Mouse (Mus musculus) ES-E14 (cell line): Measurements from ENCODE around the gene Gabarapl1. TPM values are rescaled to one million over a fixed set of nuclear protein-coding genes. Genes with fewer than 3 reads are reported as not detected.
"Not testable (repeated sequence)": the region's sequence is repeated elsewhere in the genome, so short reads cannot be mapped to it uniquely, and the experiment has no call there.

Experiments used
- DNase-seq: peaks from one replicate; pipeline ENCODE4 v3.0.0-alpha.2; 2013; ENCODE audit warnings: low read depth, low spot score
- H3K27ac ChIP-seq: 2 replicates; pipeline ENCODE4 v1.5.1; 2012; ENCODE audit warnings: low read depth, mild to moderate bottlenecking, low read length, moderate library complexity, mixed read lengths; ENCODE audit not compliant: poor library complexity, insufficient read depth, severe bottlenecking
- H3K36me3 ChIP-seq: 2 replicates; pipeline ENCODE4 v1.6.1; 2012; ENCODE audit warnings: mild to moderate bottlenecking, low read length, moderate library complexity, mixed read lengths; ENCODE audit not compliant: control insufficient read depth, poor library complexity, insufficient read depth, severe bottlenecking
- H3K4me1 ChIP-seq, 2 experiments: fragments of 150-350 bp in 1 of 2; sonication (generic) in 1 of 2; 2 replicates each; pipeline ENCODE4 v1.6.1; 2012; ENCODE audit warnings: low read length in 2 of 2, mild to moderate bottlenecking in 1 of 2, mixed read lengths in 1 of 2; ENCODE audit not compliant: control insufficient read depth in 2 of 2, insufficient read depth in 2 of 2, poor library complexity in 1 of 2
- H3K4me3 ChIP-seq, 2 experiments: fragments of 150-350 bp in 1 of 2; sonication (generic) in 1 of 2; 2 replicates each; pipeline ENCODE4 v1.5.1; 2012; ENCODE audit warnings: low read length in 2 of 2, low read depth in 1 of 2, mild to moderate bottlenecking in 1 of 2, mixed read lengths in 1 of 2; ENCODE audit not compliant: insufficient read depth in 1 of 2, poor library complexity in 1 of 2, severe bottlenecking in 1 of 2
- H3K9ac ChIP-seq: 2 replicates; pipeline ENCODE4 v1.6.1; 2012; ENCODE audit warnings: low read depth, mild to moderate bottlenecking, low read length, mixed read lengths; ENCODE audit not compliant: poor library complexity, insufficient read depth, severe bottlenecking
- H3K9me3 ChIP-seq: fragments of 150-350 bp; sonication (generic); 2 replicates; pipeline ENCODE4 v1.6.1; 2012; ENCODE audit warnings: low read depth, mild to moderate bottlenecking, low read length; ENCODE audit not compliant: control insufficient read depth, insufficient read depth
- CHD2 ChIP-seq: IDR thresholded peaks from 2 replicates; pipeline ENCODE4 v1.6.1; 2014; ENCODE audit warnings: mild to moderate bottlenecking, low read depth, low read length, inconsistent platforms
- HCFC1 ChIP-seq: IDR thresholded peaks from 2 replicates; pipeline ENCODE4 v1.6.1; 2012; ENCODE audit warnings: low read length, inconsistent platforms, borderline replicate concordance; ENCODE audit not compliant: insufficient read depth
- MAFK ChIP-seq: IDR thresholded peaks from 2 replicates; pipeline ENCODE4 v1.6.1; 2014; ENCODE audit warnings: mild to moderate bottlenecking, low read depth, low read length, inconsistent platforms; ENCODE audit not compliant: insufficient read depth
- ZC3H11A ChIP-seq: IDR thresholded peaks from 2 replicates; pipeline ENCODE4 v1.6.1; 2012; ENCODE audit warnings: low read depth, mild to moderate bottlenecking, inconsistent platforms, low read length, borderline replicate concordance
- ZNF384 ChIP-seq: IDR thresholded peaks from 2 replicates; pipeline ENCODE4 v1.6.1; 2012; ENCODE audit warnings: low read depth, low read length, inconsistent platforms
- in situ Hi-C, 2 experiments: fragments of 600-800 bp; cut with MboI; formaldehyde crosslinking; loops; one replicate each; pipeline ENCODE4 v1.15.1; 2025; ENCODE audit warnings: low sequenced_read_pairs in 2 of 2, inconsistent platforms in 1 of 2; ENCODE audit not compliant: unreplicated experiment in 2 of 2
- total RNA-seq: library from RNA; depleted of rRNA; stranded (reverse); fragments of 300-350 nt; gene quantifications from 2 replicates; pipeline ENCODE4 v1.2.3, GENCODE M21; 2012; rRNA removed

Gene Gabarapl1
- total RNA-seq = 14.7 and 25.6 TPM in 2 replicates

GRCm38 (mm10) chr6:129532942-129533860, at the start of gene Gabarapl1:
Gene Gabarapl1 (plus strand): TSS chr6:129533160.
- Histone ChIP-seq H3K36me3 (no peaks in the 10 kb centered on the region), H3K4me1 (peaks cover 0 to 3% of the 10 kb centered on the region in 2 experiments; a peak in 1 of 4 replicates), H3K27ac (no peak within 1 kb of the TSS), H3K4me3 (peak within 1 kb of the TSS; percentile 88 to 95), H3K9ac (peak within 1 kb of the TSS; percentile 74), H3K9me3 (no peaks in the 10 kb centered on the region)
- DNase-seq = peak; percentile 61
- TF ChIP-seq HCFC1 (no peak), MAFK (peak; percentile 47; the same call in 1 of the 2 replicates)
- in situ Hi-C loops = no loop called here

- Histone ChIP-seq H3K9ac (no peak overlapping the region), H3K4me3 (no peak overlapping the region), H3K27ac (no peak overlapping the region), H3K4me1 (no peaks in the 10 kb centered on the region), H3K9me3 (no peaks in the 10 kb centered on the region), H3K36me3 (no peaks in the 10 kb centered on the region)
- in situ Hi-C loops = no loop called here
- DNase-seq = no peak
- no peak for TF ChIP-seq ZNF384
- TF ChIP-seq CHD2 = no peak
- no peak for TF ChIP-seq MAFK
- TF ChIP-seq ZC3H11A = no peak
- no peak for TF ChIP-seq HCFC1
Measured at GRCm38 (mm10) chr6:129494924-129495323, 38.0 kb upstream of the Gabarapl1 start.

GRCm38 (mm10) chr6:129497345-129498218, 35.4 kb upstream of the Gabarapl1 start:
- H3K27ac ChIP-seq = no peak overlapping the region
- H3K9ac ChIP-seq = no peak overlapping the region
- no peaks in the 10 kb centered on the region for H3K9me3 ChIP-seq
- no peaks in the 10 kb centered on the region for H3K36me3 ChIP-seq
- no peaks in the 10 kb centered on the region for H3K4me1 ChIP-seq
- in situ Hi-C loops = no loop called here
- H3K4me3 ChIP-seq = no peak overlapping the region
- TF ChIP-seq ZNF384 (no peak), MAFK (no peak), HCFC1 (no peak), ZC3H11A (no peak), CHD2 (no peak)
- DNase-seq = no peak

GRCm38 (mm10) chr6:129499516-129499915, 33.4 kb upstream of the Gabarapl1 start:
- in situ Hi-C loops, H3K4me3 ChIP-seq, H3K9ac ChIP-seq: not testable (repeated sequence)

More at GRCm38 (mm10) chr6:129499516-129499915, 33.4 kb upstream of the Gabarapl1 start:
- not testable (repeated sequence) for H3K4me1 ChIP-seq, DNase-seq, H3K27ac ChIP-seq, H3K9me3 ChIP-seq, H3K36me3 ChIP-seq
